Mouse (Mus musculus): ENCODE results near the gene Tbc1d10c. TPM values are rescaled to one million over a fixed set of nuclear protein-coding genes. Genes with fewer than 3 reads are reported as not detected.

Tbc1d10c gene
- total and polyA plus RNA-seq, 3 experiments: 12.8 to 36.0 (median 21.9) TPM

DNA sequence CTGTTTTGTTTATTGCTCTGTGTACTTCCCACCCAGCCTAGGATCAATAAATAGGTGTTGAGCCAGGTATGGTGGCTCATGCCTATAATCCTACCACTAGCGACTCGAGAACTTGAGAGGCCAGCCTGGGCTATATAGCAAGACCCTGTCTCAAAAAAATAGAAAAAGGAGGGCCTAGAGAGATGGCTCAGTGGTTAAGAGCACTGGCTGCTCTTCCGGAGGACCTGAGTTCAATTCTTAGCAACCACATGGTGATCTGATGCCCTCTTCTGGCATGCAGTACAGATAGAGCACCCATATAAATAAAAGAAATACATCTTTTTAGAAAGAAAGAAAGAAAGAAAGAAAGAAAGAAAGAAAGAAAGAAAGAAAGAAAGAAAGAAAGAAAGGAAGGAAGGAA is 12.1 kb upstream of the Tbc1d10c start:
- ATAC-seq (ENCODE audit: extremely low read depth, insufficient number of reproducible peaks, low FRiP score, poor library complexity, severe bottlenecking): no peak
- no peak for DNase-seq (ENCODE audit: low spot score)
- peaks cover 27% of the 10 kb centered on the region for H3K36me3 ChIP-seq (replicated peaks)
- no peak for TF ChIP-seq GATA2 (IDR thresholded peaks at IDR 0.05; ENCODE audit: borderline replicate concordance, low read depth, low read length)
- H3K4me1 ChIP-seq (ENCODE audit: insufficient read depth, low read depth, low read length): peaks cover 48% of the 10 kb centered on the region
- H3K4me3 ChIP-seq (ENCODE audit: low read depth, low read length): no peak overlapping the region
- peaks cover 45% of the 10 kb centered on the region for H3K27me3 ChIP-seq (ENCODE audit: insufficient read depth, low read length)
- H3K9me3 ChIP-seq (replicated peaks): no peaks in the 10 kb centered on the region

- Histone ChIP-seq H3K9me3 (replicated peaks) (no peaks in the 10 kb centered on the region), H3K36me3 (replicated peaks) (peaks cover 37% of the 10 kb centered on the region), H3K27me3 (ENCODE audit: insufficient read depth, low read length) (peaks cover 38% of the 10 kb centered on the region), H3K4me3 (ENCODE audit: low read depth, low read length) (peak overlapping the region; percentile 80; the same call in 1 of the 2 replicates), H3K4me1 (ENCODE audit: insufficient read depth, low read depth, low read length) (peaks cover 54% of the 10 kb centered on the region)
- ATAC-seq (ENCODE audit: extremely low read depth, insufficient number of reproducible peaks, low FRiP score, poor library complexity, severe bottlenecking) (no peak), DNase-seq (ENCODE audit: low spot score) (no peak)
- TF ChIP-seq POLR2AphosphoS5 (IDR thresholded peaks at IDR 0.05; ENCODE audit: insufficient replicate concordance, low read depth, low read length): no peak
- TF ChIP-seq GATA2 (IDR thresholded peaks at IDR 0.05; ENCODE audit: borderline replicate concordance, low read depth, low read length): no peak
- TF ChIP-seq TAL1 (conservative IDR thresholded peaks at IDR 0.05; ENCODE audit: low read depth, low read length): no peak
- no peak for TF ChIP-seq GATA1 (IDR thresholded peaks at IDR 0.05; ENCODE audit: borderline replicate concordance, low read length)
- TF ChIP-seq CTCF (IDR thresholded peaks at IDR 0.05; ENCODE audit: low read depth, low read length): no peak
Observed at GRCm38 (mm10) chr19:4202149-4202548, 11.1 kb upstream of the Tbc1d10c start.

GRCm38 (mm10) chr19:4201291-4201909 is 10.3 kb upstream of the Tbc1d10c start, which contains the start of gene Rad9a:
Gene Rad9a (minus strand): TSS chr19:4201662.
- Histone ChIP-seq H3K4me3 (ENCODE audit: low read depth, low read length) (peak within 1 kb of the TSS; percentile 80), H3K4me1 (ENCODE audit: insufficient read depth, low read depth, low read length) (peaks cover 61% of the 10 kb centered on the region), H3K36me3 (replicated peaks) (peaks cover 44% of the 10 kb centered on the region), H3K27me3 (ENCODE audit: insufficient read depth, low read length) (peaks cover 32% of the 10 kb centered on the region), H3K9me3 (replicated peaks) (no peaks in the 10 kb centered on the region)
- ATAC-seq (ENCODE audit: extremely low read depth, insufficient number of reproducible peaks, low FRiP score, poor library complexity, severe bottlenecking) (peak; percentile 77), DNase-seq (ENCODE audit: low spot score) (peak; percentile 99)
- TF ChIP-seq CTCF (IDR thresholded peaks at IDR 0.05; ENCODE audit: low read depth, low read length): no peak
- no peak for TF ChIP-seq TAL1 (conservative IDR thresholded peaks at IDR 0.05; ENCODE audit: low read depth, low read length)
- TF ChIP-seq GATA1 (IDR thresholded peaks at IDR 0.05; ENCODE audit: borderline replicate concordance, low read length): no peak
- no peak for TF ChIP-seq GATA2 (IDR thresholded peaks at IDR 0.05; ENCODE audit: borderline replicate concordance, low read depth, low read length)
- no peak for TF ChIP-seq POLR2AphosphoS5 (IDR thresholded peaks at IDR 0.05; ENCODE audit: insufficient replicate concordance, low read depth, low read length)

GRCm38 (mm10) chr19:4197180-4197579 is 6.1 kb upstream of the Tbc1d10c start:
- Histone ChIP-seq H3K36me3 (replicated peaks) (peaks cover 81% of the 10 kb centered on the region), H3K9me3 (replicated peaks) (no peaks in the 10 kb centered on the region), H3K27me3 (ENCODE audit: insufficient read depth, low read length) (no peaks in the 10 kb centered on the region), H3K4me1 (ENCODE audit: insufficient read depth, low read depth, low read length) (peaks cover 88% of the 10 kb centered on the region), H3K4me3 (ENCODE audit: low read depth, low read length) (no peak overlapping the region; the same call in 1 of the 2 replicates)
- DNase-seq (ENCODE audit: low spot score) (no peak), ATAC-seq (ENCODE audit: extremely low read depth, insufficient number of reproducible peaks, low FRiP score, poor library complexity, severe bottlenecking) (no peak)
- TF ChIP-seq POLR2AphosphoS5 (IDR thresholded peaks at IDR 0.05; ENCODE audit: insufficient replicate concordance, low read depth, low read length) (no peak; the same call in 1 of the 2 replicates), GATA1 (IDR thresholded peaks at IDR 0.05; ENCODE audit: borderline replicate concordance, low read length) (no peak)

DNA sequence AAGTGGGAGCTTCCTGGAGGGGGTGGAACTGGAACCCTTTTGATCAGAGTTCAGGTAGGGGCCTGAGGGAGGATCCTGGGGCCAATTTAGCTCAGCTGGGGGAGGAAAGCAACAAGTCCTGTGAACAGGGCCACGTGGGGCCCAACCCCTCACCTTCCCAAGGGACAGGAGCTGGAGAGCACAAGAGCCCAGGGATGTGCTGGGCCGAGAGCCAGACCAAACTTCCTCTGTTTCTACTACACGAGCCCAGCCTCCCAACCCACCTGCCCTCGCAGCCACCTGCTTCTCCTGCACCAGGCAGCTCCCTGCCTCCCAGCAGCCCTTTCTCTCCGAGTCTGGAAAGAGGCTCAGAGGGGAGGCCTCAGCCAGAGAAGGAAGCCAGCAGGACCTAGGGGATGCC is 5.5 kb upstream of the Tbc1d10c start:
- no peaks in the 10 kb centered on the region for H3K9me3 ChIP-seq (replicated peaks)
- no peak for ATAC-seq (ENCODE audit: extremely low read depth, insufficient number of reproducible peaks, low FRiP score, poor library complexity, severe bottlenecking)
- H3K27me3 ChIP-seq (ENCODE audit: insufficient read depth, low read length): no peaks in the 10 kb centered on the region
- no peak for TF ChIP-seq GATA2 (IDR thresholded peaks at IDR 0.05; ENCODE audit: borderline replicate concordance, low read depth, low read length)
- no peak for TF ChIP-seq CTCF (IDR thresholded peaks at IDR 0.05; ENCODE audit: low read depth, low read length)
- TF ChIP-seq POLR2AphosphoS5 (IDR thresholded peaks at IDR 0.05; ENCODE audit: insufficient replicate concordance, low read depth, low read length): no peak
- no peak for TF ChIP-seq TAL1 (conservative IDR thresholded peaks at IDR 0.05; ENCODE audit: low read depth, low read length)
- no peak for TF ChIP-seq GATA1 (IDR thresholded peaks at IDR 0.05; ENCODE audit: borderline replicate concordance, low read length)
- DNase-seq (ENCODE audit: low spot score): no peak
- peaks cover 81% of the 10 kb centered on the region for H3K36me3 ChIP-seq (replicated peaks)
- peak overlapping the region; percentile 53; the same call in 1 of the 2 replicates for H3K4me3 ChIP-seq (ENCODE audit: low read depth, low read length)
- peaks cover 83% of the 10 kb centered on the region for H3K4me1 ChIP-seq (ENCODE audit: insufficient read depth, low read depth, low read length)

DNA sequence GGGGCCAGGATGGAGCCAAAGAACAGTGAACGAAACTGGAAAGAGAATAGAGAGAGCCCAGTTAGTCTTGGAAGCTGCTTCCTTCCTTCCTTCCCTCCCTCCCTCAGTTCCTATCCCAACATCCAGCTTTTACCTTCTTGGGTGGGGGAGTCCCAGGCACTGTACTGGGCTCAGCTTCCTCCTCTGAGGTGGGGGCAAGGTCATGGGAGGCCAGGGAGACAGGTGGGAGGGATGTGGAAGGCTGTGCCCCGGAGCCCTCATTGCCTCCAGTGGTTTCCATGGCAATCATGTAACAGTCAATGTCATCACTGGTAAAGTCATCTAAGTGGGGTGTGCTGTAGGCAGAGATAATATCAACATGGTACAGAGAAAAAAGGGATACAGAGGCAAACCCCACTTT is 5.0 kb upstream of the Tbc1d10c start:
- no peak for ATAC-seq (ENCODE audit: extremely low read depth, insufficient number of reproducible peaks, low FRiP score, poor library complexity, severe bottlenecking)
- H3K4me1 ChIP-seq (ENCODE audit: insufficient read depth, low read depth, low read length): peaks cover 88% of the 10 kb centered on the region
- no peak for DNase-seq (ENCODE audit: low spot score)
- H3K27me3 ChIP-seq (ENCODE audit: insufficient read depth, low read length): no peaks in the 10 kb centered on the region
- no peaks in the 10 kb centered on the region for H3K9me3 ChIP-seq (replicated peaks)
- H3K36me3 ChIP-seq (replicated peaks): peaks cover 81% of the 10 kb centered on the region
- no peak overlapping the region for H3K4me3 ChIP-seq (ENCODE audit: low read depth, low read length)
- TF ChIP-seq CTCF (IDR thresholded peaks at IDR 0.05; ENCODE audit: low read depth, low read length): no peak
- TF ChIP-seq GATA1 (IDR thresholded peaks at IDR 0.05; ENCODE audit: borderline replicate concordance, low read length): no peak
- no peak for TF ChIP-seq POLR2AphosphoS5 (IDR thresholded peaks at IDR 0.05; ENCODE audit: insufficient replicate concordance, low read depth, low read length)
- TF ChIP-seq TAL1 (conservative IDR thresholded peaks at IDR 0.05; ENCODE audit: low read depth, low read length): no peak
- no peak for TF ChIP-seq GATA2 (IDR thresholded peaks at IDR 0.05; ENCODE audit: borderline replicate concordance, low read depth, low read length)

Data from G1E (cell line).